Mouse (Mus musculus) liver, embryonic 16.5 days (tissue): ENCODE measurements around the gene Efs. TPM values are rescaled to one million over a fixed set of nuclear protein-coding genes. Genes with fewer than 3 reads are reported as not detected.
"Not testable (repeated sequence)": the region's sequence is repeated elsewhere in the genome, so short reads cannot be mapped to it uniquely, and the experiment has no call there.

Experiments
- ATAC-seq: fragments of 200-750 bp; cut with Nextera tagmentation; 2 replicates; pipeline ENCODE4 v1.8.0; 2017; ENCODE audit warnings: low read depth, mild to moderate bottlenecking, moderate number of reproducible peaks, moderate library complexity
- H3K27ac ChIP-seq: fragments of 300-500 bp; sonication (generic); 2 replicates; pipeline ENCODE4 v1.5.1; 2014; ENCODE audit warnings: mild to moderate bottlenecking, low read length
- H3K27me3 ChIP-seq: fragments of 300-500 bp; sonication (generic); 2 replicates; pipeline ENCODE4 v1.6.1; 2014; ENCODE audit warnings: low read depth, low read length, mixed read lengths; ENCODE audit not compliant: control insufficient read depth, insufficient read depth
- H3K36me3 ChIP-seq: fragments of 300-500 bp; sonication (generic); 2 replicates; pipeline ENCODE4 v1.6.1; 2014; ENCODE audit warnings: mild to moderate bottlenecking; ENCODE audit not compliant: control insufficient read depth, insufficient read depth
- H3K4me1 ChIP-seq: fragments of 300-500 bp; sonication (generic); 2 replicates; pipeline ENCODE4 v1.6.1; 2014; ENCODE audit warnings: low read depth, low read length, mixed read lengths; ENCODE audit not compliant: control insufficient read depth
- H3K4me2 ChIP-seq: fragments of 300-500 bp; sonication (generic); 2 replicates; pipeline ENCODE4 v1.6.1; 2014; ENCODE audit warnings: low read depth, low read length, mixed read lengths
- H3K4me3 ChIP-seq: fragments of 300-500 bp; sonication (generic); 2 replicates; pipeline ENCODE4 v1.5.1; 2014; ENCODE audit warnings: low read depth, mild to moderate bottlenecking, low read length
- H3K9ac ChIP-seq: fragments of 300-500 bp; sonication (generic); 2 replicates; pipeline ENCODE4 v1.6.1; 2014; ENCODE audit warnings: low read depth, low read length
- H3K9me3 ChIP-seq: fragments of 300-500 bp; sonication (generic); replicated peaks from 2 replicates; pipeline ENCODE4 v1.6.1; 2016; ENCODE audit warnings: low read length; ENCODE audit not compliant: control insufficient read depth
- WGBS: fragments of 180-500 bp; shearing (Covaris S2); extraction: QIAGEN DNeasy Blood & Tissue Kit; methylation state at CpG from one replicate; pipeline ENCODE4 v1.1.7; 2014; ENCODE audit not compliant: insufficient replicate concordance; 5-methylcytosine and 5-hydroxymethylcytosine counted together
- polyA plus RNA-seq: library from polyadenylated mRNA; unstranded; fragments of >200 nt; fragmentation: Nextera tagmentation; extraction: Ambion mirVana; gene quantifications from 2 replicates; pipeline ENCODE4 v1.2.1, GENCODE M21; 2015

The Efs gene
- polyA plus RNA-seq, 1 experiment from 2014 or later: 0.42 TPM

DNA sequence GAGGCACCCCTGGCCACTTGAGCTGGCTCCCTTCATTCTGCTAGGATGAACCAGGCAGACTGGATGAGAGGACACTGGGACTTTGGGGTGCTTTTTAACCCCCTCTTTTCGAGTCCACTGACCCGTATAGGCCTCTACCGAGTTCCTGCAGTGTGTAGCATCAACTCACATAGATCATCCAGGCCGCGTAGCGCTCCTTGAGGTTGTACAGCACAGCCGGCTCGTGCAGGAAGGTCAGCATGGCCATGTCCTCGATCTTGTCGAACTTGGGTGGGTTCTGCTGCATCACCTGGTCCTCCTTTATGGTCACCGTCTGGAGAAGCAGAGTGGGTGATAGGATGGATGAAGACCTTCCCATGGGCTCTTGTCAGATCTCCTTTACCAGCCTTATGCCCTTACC lies 37.8 kb upstream of the Efs start:
- ATAC-seq: no peak
- Histone ChIP-seq H3K36me3 (no peaks in the 10 kb centered on the region), H3K27ac (no peak overlapping the region), H3K4me2 (no peak overlapping the region), H3K9me3 (no peaks in the 10 kb centered on the region), H3K4me1 (no peaks in the 10 kb centered on the region), H3K27me3 (no peaks in the 10 kb centered on the region), H3K9ac (no peak overlapping the region), H3K4me3 (no peak overlapping the region)
- 79% methylated on average over 11 of the region's 11 CpGs for WGBS

DNA sequence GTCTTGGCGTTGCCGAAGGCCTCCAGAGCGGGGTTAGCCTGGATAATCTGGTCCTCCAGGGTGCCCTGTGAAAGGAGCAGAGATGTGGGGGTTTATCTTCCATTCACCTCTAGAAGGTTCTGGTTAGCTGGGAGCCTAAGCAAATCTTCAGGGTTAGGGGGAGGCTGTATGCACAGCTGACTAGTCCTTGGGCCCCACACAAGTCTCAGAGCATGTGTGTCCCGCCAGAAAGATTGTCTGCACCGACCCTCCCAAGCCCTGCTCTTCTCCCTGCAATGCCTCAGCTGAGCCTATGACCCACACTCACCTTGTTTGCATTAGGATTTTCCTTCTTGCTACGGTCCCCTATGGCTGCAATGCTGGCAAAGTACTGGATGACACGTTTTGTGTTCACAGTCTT lies 36.8 kb upstream of the Efs start:
- no peaks in the 10 kb centered on the region for H3K36me3 ChIP-seq
- ATAC-seq: no peak
- 71% methylated on average over 7 of the region's 7 CpGs for WGBS
- no peaks in the 10 kb centered on the region for H3K27me3 ChIP-seq
- no peak overlapping the region for H3K4me3 ChIP-seq
- H3K9me3 ChIP-seq: no peaks in the 10 kb centered on the region
- no peak overlapping the region for H3K9ac ChIP-seq
- no peak overlapping the region for H3K27ac ChIP-seq
- H3K4me1 ChIP-seq: no peaks in the 10 kb centered on the region
- no peak overlapping the region for H3K4me2 ChIP-seq

DNA sequence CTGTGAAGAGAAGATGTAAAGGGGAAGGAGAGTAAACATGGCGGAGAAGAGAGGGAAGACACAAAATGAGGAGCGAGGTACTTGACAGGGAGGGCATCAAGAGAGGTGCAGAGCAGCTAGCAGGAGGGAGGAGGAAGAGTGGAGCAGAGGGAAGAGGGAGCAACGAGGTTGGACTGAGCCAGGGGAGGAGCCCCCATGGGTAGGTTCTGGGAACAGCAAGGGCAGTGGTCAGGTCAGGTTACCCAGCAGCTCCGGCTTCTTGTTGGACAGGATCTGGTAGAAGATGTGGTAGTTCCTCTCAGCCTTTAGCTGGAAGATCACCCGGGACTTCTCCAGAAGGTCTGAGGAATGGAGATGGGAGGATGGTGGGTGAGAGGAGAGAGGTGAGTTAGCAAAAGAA lies 35.6 kb upstream of the Efs start:
- Histone ChIP-seq H3K9ac (no peak overlapping the region), H3K36me3 (no peaks in the 10 kb centered on the region), H3K27me3 (no peaks in the 10 kb centered on the region), H3K4me2 (no peak overlapping the region), H3K4me3 (no peak overlapping the region), H3K4me1 (no peaks in the 10 kb centered on the region), H3K9me3 (no peaks in the 10 kb centered on the region), H3K27ac (no peak overlapping the region)
- WGBS: 51% methylated on average over 5 of the region's 5 CpGs
- no peak for ATAC-seq

DNA sequence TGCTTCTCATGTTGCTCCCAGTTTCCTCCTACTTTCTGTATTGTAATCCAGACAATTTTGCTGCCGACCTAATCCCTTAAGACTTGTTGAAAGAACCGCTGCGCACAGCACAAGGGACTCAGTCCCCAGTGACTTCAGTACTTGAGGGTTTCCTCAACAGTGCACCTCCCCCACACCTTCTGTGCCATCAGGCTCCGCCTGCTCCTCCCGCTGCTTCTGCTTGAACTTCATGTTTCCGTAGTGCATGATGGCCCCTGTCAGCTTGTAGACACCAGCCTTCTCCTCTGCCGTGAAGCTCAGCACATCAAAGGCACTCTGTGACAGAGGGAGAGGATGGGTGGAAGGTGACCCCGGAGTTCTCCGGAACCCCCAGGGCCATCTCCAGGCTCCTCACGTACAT lies 34.8 kb upstream of the Efs start:
- no peak overlapping the region for H3K27ac ChIP-seq
- no peak overlapping the region for H3K9ac ChIP-seq
- ATAC-seq: no peak
- H3K36me3 ChIP-seq: no peaks in the 10 kb centered on the region
- no peak overlapping the region for H3K4me3 ChIP-seq
- whole genome bisulfite sequencing: 37% methylated on average over 10 of the region's 10 CpGs
- H3K9me3 ChIP-seq: no peaks in the 10 kb centered on the region
- H3K4me2 ChIP-seq: no peak overlapping the region
- no peaks in the 10 kb centered on the region for H3K27me3 ChIP-seq
- H3K4me1 ChIP-seq: no peaks in the 10 kb centered on the region

DNA sequence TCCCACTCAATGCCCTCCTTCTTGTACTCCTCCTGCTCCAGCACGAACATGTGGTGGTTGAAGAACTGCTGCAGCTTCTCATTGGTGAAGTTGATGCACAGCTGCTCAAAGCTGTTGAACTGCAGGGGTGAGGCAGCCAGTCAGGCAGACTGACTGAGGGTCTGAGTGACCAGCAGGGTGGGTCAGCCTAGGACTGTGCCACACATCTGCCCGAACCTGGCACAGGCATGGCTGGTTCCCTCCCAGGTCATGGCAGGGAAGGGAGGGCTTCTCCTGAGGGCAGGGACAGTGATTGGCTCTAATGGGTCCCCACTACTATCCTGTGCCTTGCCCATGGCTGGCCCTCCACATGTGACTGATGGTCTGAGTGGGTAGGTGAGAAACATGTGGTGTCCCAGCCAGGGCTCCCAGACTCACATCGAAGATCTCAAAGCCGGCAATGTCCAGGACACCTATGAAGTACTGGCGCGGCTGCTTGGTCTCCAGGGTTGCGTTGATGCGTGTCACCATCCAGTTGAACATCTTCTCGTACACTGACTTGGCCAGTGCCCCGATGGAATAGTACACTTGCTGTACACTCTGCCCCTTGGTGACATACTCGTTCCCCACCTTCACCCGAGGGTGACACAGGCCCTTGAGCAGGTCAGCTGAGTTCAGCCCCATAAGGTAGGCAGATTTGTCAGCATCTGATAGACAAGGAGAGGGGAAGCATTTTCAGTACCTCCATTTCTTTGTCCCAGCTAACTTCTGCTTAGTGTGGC lies 34.1 kb upstream of the Efs start:
- not testable (repeated sequence) for H3K9ac ChIP-seq, H3K36me3 ChIP-seq, H3K4me2 ChIP-seq, ATAC-seq, H3K27me3 ChIP-seq, H3K4me3 ChIP-seq, H3K4me1 ChIP-seq, H3K9me3 ChIP-seq, H3K27ac ChIP-seq
- WGBS: 65% methylated on average over 12 of the region's 12 CpGs

DNA sequence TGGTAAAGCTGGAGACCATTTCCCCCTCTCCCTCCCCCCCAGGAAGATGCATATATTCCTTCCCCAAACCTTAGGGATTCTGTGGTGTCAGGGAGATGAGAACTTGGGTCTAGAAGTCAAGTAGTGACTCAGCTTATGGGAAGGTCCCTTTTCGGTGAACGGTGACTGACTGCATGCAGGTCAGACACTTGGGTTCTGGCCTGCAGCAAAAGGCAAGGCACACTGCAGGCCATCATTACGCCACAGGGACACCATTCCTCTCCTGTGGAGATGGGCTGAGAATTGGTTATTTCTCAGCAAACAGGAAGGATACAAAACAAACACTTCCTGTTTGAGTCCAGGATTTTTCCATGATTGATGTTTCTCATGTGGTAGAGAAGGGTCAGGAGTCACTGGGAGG lies 33.3 kb upstream of the Efs start:
- H3K4me1 ChIP-seq: no peaks in the 10 kb centered on the region
- no peaks in the 10 kb centered on the region for H3K27me3 ChIP-seq
- ATAC-seq: no peak
- no peak overlapping the region for H3K27ac ChIP-seq
- WGBS: 68% methylated on average over 3 of the region's 3 CpGs
- H3K36me3 ChIP-seq: no peaks in the 10 kb centered on the region
- no peaks in the 10 kb centered on the region for H3K9me3 ChIP-seq
- no peak overlapping the region for H3K4me3 ChIP-seq
- no peak overlapping the region for H3K4me2 ChIP-seq
- H3K9ac ChIP-seq: no peak overlapping the region

DNA sequence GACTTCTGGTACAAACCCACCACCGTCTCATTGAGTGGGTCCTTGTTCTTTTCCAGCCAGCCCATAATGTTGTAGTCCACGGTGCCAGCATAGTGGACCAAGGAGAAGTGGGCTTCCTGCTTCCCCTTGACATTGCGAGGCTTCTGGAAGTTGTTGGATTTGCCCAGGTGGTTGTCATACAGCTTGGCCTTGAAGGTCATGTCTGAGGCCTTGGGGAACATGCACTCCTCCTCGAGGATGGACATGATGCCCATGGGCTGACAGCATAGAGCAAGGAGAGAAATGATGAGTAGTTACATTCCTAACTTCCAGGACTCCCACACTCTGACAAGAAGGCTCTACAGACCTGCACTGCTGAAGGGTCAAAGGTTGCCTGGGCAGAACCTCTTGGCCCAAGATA lies 32.6 kb upstream of the Efs start:
- no peak overlapping the region for H3K4me3 ChIP-seq
- no peak for ATAC-seq
- H3K4me1 ChIP-seq: no peaks in the 10 kb centered on the region
- H3K27ac ChIP-seq: no peak overlapping the region
- no peaks in the 10 kb centered on the region for H3K9me3 ChIP-seq
- no peak overlapping the region for H3K9ac ChIP-seq
- no peak overlapping the region for H3K4me2 ChIP-seq
- H3K36me3 ChIP-seq: no peaks in the 10 kb centered on the region
- H3K27me3 ChIP-seq: no peaks in the 10 kb centered on the region
- 59% methylated on average over 4 of the region's 4 CpGs for WGBS

DNA sequence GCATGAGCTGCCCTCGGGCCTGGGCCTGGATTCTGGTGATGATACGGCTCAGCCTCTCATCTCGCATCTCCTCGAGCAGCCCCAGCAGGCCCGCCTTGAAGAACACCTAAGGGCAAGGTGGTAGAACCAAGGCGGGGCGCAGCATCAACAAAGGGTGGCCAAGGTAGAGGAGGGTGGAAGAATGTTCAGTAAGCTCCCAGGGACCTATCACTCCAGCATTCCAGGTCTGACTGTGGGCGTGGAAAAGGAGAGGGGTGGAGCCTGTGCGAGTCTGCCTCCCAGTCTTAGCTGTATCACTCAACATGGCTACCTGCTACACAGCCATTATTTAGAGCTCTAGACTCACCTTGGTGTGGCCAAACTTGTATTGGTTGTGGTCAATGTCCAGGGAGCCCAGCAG lies 30.6 kb upstream of the Efs start:
- Histone ChIP-seq H3K4me2 (no peak overlapping the region), H3K27ac (no peak overlapping the region), H3K9me3 (no peaks in the 10 kb centered on the region), H3K27me3 (no peaks in the 10 kb centered on the region), H3K4me3 (no peak overlapping the region), H3K36me3 (no peaks in the 10 kb centered on the region), H3K9ac (no peak overlapping the region), H3K4me1 (no peaks in the 10 kb centered on the region)
- WGBS: 74% methylated on average over 9 of the region's 9 CpGs
- no peak for ATAC-seq

DNA sequence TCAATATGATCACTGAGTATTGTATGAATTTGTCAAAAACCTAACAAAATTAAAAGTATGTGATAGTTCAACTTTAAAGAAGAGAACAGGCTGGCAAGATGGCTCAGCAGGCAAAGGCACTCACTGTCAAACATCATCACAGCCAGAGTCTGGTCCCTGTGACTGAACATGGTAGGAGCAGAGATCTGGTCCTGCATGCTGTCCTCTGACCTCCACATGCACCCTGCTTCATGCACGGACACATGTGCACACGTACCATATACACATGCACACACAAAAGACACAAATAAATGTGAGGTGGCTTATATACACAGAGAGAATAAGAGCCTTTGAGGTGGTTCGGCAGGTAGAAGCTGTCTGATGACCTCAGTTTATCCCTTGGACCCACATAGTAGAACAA lies 29.6 kb upstream of the Efs start:
- Histone ChIP-seq H3K4me3 (no peak overlapping the region), H3K4me2 (no peak overlapping the region), H3K27ac (no peak overlapping the region), H3K36me3 (no peaks in the 10 kb centered on the region), H3K9ac (no peak overlapping the region), H3K9me3 (no peaks in the 10 kb centered on the region), H3K4me1 (no peaks in the 10 kb centered on the region), H3K27me3 (no peaks in the 10 kb centered on the region)
- no peak for ATAC-seq
- WGBS: 51% methylated on average over 3 of the region's 3 CpGs
